Mouse (Mus musculus) hindbrain, embryonic 11.5 days (tissue): Measurements from ENCODE around the gene Cacna1b. TPM values are rescaled to one million over a fixed set of nuclear protein-coding genes. Genes with fewer than 3 reads are reported as not detected.

Source experiments
- ATAC-seq: fragments of 200-750 bp; cut with Nextera tagmentation; 2 replicates; pipeline ENCODE4 v1.8.0; 2017; ENCODE audit warnings: mild to moderate bottlenecking, moderate TSS enrichment, moderate library complexity; ENCODE audit not compliant: low FRiP score
- DNase-seq: peaks from one replicate; pipeline ENCODE4 v3.0.0-alpha.2; 2015; ENCODE audit warnings: low spot score
- H3K27ac ChIP-seq: fragments of 300-500 bp; sonication (generic); 2 replicates; pipeline ENCODE4 v1.5.1; 2014; ENCODE audit warnings: mild to moderate bottlenecking, low read depth, low read length
- H3K27me3 ChIP-seq: fragments of 300-500 bp; sonication (generic); 2 replicates; pipeline ENCODE4 v1.6.1; 2014; ENCODE audit warnings: mild to moderate bottlenecking, low read length, moderate library complexity, mixed read lengths; ENCODE audit not compliant: control insufficient read depth, insufficient read depth
- H3K36me3 ChIP-seq: fragments of 300-500 bp; sonication (generic); 2 replicates; pipeline ENCODE4 v1.6.1; 2014; ENCODE audit warnings: mild to moderate bottlenecking, low read length, moderate library complexity, mixed read lengths; ENCODE audit not compliant: control insufficient read depth, insufficient read depth
- H3K4me1 ChIP-seq: fragments of 300-500 bp; sonication (generic); replicated peaks from 2 replicates; pipeline ENCODE4 v1.6.1; 2014; ENCODE audit warnings: low read length, mixed read lengths; ENCODE audit not compliant: control insufficient read depth, insufficient read depth
- H3K4me2 ChIP-seq: fragments of 300-500 bp; sonication (generic); replicated peaks from 2 replicates; pipeline ENCODE4 v1.6.1; 2014; ENCODE audit warnings: mild to moderate bottlenecking, low read depth, low read length
- H3K4me3 ChIP-seq: fragments of 300-500 bp; sonication (generic); 2 replicates; pipeline ENCODE4 v1.5.1; 2014; ENCODE audit warnings: low read depth, low read length
- H3K9ac ChIP-seq: fragments of 300-500 bp; sonication (generic); 2 replicates; pipeline ENCODE4 v1.6.1; 2014; ENCODE audit warnings: low read depth, low read length
- H3K9me3 ChIP-seq: fragments of 300-500 bp; sonication (generic); 2 replicates; pipeline ENCODE4 v1.6.1; 2016; ENCODE audit warnings: low read length; ENCODE audit not compliant: control insufficient read depth
- WGBS: fragments of 180-500 bp; shearing (Covaris S2); extraction: QIAGEN DNeasy Blood & Tissue Kit; methylation state at CpG from one replicate; pipeline ENCODE4 v1.1.7; 2014; 5-methylcytosine and 5-hydroxymethylcytosine counted together
- polyA plus RNA-seq: library from polyadenylated mRNA; unstranded; fragments of >200 nt; fragmentation: Nextera tagmentation; extraction: Ambion mirVana; gene quantifications from 2 replicates; pipeline ENCODE4 v1.2.1, GENCODE M21; 2014

Cacna1b gene
- polyA plus RNA-seq, 1 experiment from 2014 or later = 4.8 TPM

- Histone ChIP-seq H3K36me3 (no peaks in the 10 kb centered on the region), H3K9ac (no peak overlapping the region), H3K4me3 (no peak overlapping the region), H3K27ac (no peak overlapping the region), H3K4me1 (no peaks in the 10 kb centered on the region), H3K9me3 (no peaks in the 10 kb centered on the region), H3K4me2 (no peak overlapping the region), H3K27me3 (no peaks in the 10 kb centered on the region)
- 11% methylated on average over 4 of the region's 5 CpGs for WGBS
- DNase-seq (no peak), ATAC-seq (no peak)
Observed at GRCm38 (mm10) chr2:24776831-24777230, 13.9 kb upstream of the Cacna1b start.

GRCm38 (mm10) chr2:24775951-24776587 is 13.1 kb upstream of the Cacna1b start:
- Histone ChIP-seq H3K9me3 (no peaks in the 10 kb centered on the region), H3K27me3 (no peaks in the 10 kb centered on the region), H3K4me2 (no peak overlapping the region), H3K36me3 (no peaks in the 10 kb centered on the region), H3K4me1 (no peaks in the 10 kb centered on the region), H3K9ac (no peak overlapping the region), H3K4me3 (no peak overlapping the region), H3K27ac (no peak overlapping the region)
- DNase-seq = no peak
- WGBS = 82% methylated on average over 11 of the region's 11 CpGs
- no peak for ATAC-seq

GRCm38 (mm10) chr2:24774832-24775231 is 11.9 kb upstream of the Cacna1b start:
- no peaks in the 10 kb centered on the region for H3K4me1 ChIP-seq
- H3K9ac ChIP-seq = no peak overlapping the region
- no peaks in the 10 kb centered on the region for H3K9me3 ChIP-seq
- ATAC-seq (no peak), DNase-seq (no peak)
- H3K4me3 ChIP-seq = no peak overlapping the region
- no peaks in the 10 kb centered on the region for H3K36me3 ChIP-seq
- H3K27me3 ChIP-seq = no peaks in the 10 kb centered on the region
- 69% methylated on average over 7 of the region's 7 CpGs for whole genome bisulfite sequencing
- no peak overlapping the region for H3K4me2 ChIP-seq
- no peak overlapping the region for H3K27ac ChIP-seq

- ATAC-seq = no peak
Observed at GRCm38 (mm10) chr2:24770861-24771260, 7.9 kb upstream of the Cacna1b start.

GRCm38 (mm10) chr2:24762446-24762960 is 449 bp downstream of the Cacna1b start:
- H3K36me3 ChIP-seq = no peaks in the 10 kb centered on the region
- under 1% methylated on average over 46 of the region's 52 CpGs for WGBS
- H3K9me3 ChIP-seq = no peaks in the 10 kb centered on the region
- H3K4me3 ChIP-seq = peak overlapping the region; percentile 71
- H3K27ac ChIP-seq = peak overlapping the region; percentile 60
- peaks cover 15% of the 10 kb centered on the region for H3K27me3 ChIP-seq
- peak overlapping the region; percentile 93 for H3K4me2 ChIP-seq
- H3K4me1 ChIP-seq = 0 out of 2 replicates have a peak, but pooled peaks cover 2% of the 10 kb centered on the region
- peak; percentile 57 for DNase-seq
- H3K9ac ChIP-seq = peak overlapping the region; percentile 63
- ATAC-seq = peak; percentile 79

More at GRCm38 (mm10) chr2:24770861-24771260, 7.9 kb upstream of the Cacna1b start:
- Histone ChIP-seq H3K9ac (no peak overlapping the region), H3K27ac (no peak overlapping the region), H3K36me3 (no peaks in the 10 kb centered on the region), H3K4me2 (no peak overlapping the region), H3K9me3 (no peaks in the 10 kb centered on the region), H3K27me3 (no peaks in the 10 kb centered on the region), H3K4me1 (no peaks in the 10 kb centered on the region), H3K4me3 (no peak overlapping the region)
- 85% methylated on average over 4 of the region's 4 CpGs for WGBS
- no peak for DNase-seq

GRCm38 (mm10) chr2:24761923-24762445 is 968 bp downstream of the Cacna1b start:
- under 1% methylated on average over 34 of the region's 35 CpGs for WGBS
- Histone ChIP-seq H3K9me3 (no peaks in the 10 kb centered on the region), H3K9ac (peak overlapping the region; percentile 63), H3K27ac (no peak overlapping the region), H3K4me3 (peak overlapping the region; percentile 71), H3K4me2 (peak overlapping the region; percentile 93), H3K27me3 (peaks cover 15% of the 10 kb centered on the region), H3K4me1 (0 out of 2 replicates have a peak, but pooled peaks cover 2% of the 10 kb centered on the region), H3K36me3 (no peaks in the 10 kb centered on the region)
- peak; percentile 58 for ATAC-seq
- peak; percentile 84 for DNase-seq

- 0 out of 2 replicates have a peak, but pooled peaks have one; percentile 6 for ATAC-seq
- Histone ChIP-seq H3K36me3 (no peaks in the 10 kb centered on the region), H3K4me1 (no peaks in the 10 kb centered on the region), H3K9me3 (no peaks in the 10 kb centered on the region), H3K4me2 (no peak overlapping the region), H3K4me3 (no peak overlapping the region), H3K9ac (no peak overlapping the region), H3K27ac (no peak overlapping the region), H3K27me3 (no peaks in the 10 kb centered on the region)
- WGBS = 91% methylated on average over 1 of the region's 1 CpGs
- peak; percentile 76 for DNase-seq
Observed at GRCm38 (mm10) chr2:24755276-24755675, 7.7 kb downstream of the Cacna1b start.

GRCm38 (mm10) chr2:24752599-24752998 is 10.4 kb downstream of the Cacna1b start:
- 60% methylated on average over 4 of the region's 4 CpGs for WGBS

GRCm38 (mm10) chr2:24750051-24750450 is 12.9 kb downstream of the Cacna1b start:
- no peak overlapping the region for H3K27ac ChIP-seq
- no peak overlapping the region for H3K4me2 ChIP-seq
- no peak overlapping the region for H3K4me3 ChIP-seq
- no peak overlapping the region for H3K9ac ChIP-seq
- WGBS = 73% methylated on average over 3 of the region's 3 CpGs
- no peaks in the 10 kb centered on the region for H3K36me3 ChIP-seq
- DNase-seq (no peak), ATAC-seq (no peak)
- no peaks in the 10 kb centered on the region for H3K9me3 ChIP-seq
- H3K4me1 ChIP-seq = no peaks in the 10 kb centered on the region
- no peaks in the 10 kb centered on the region for H3K27me3 ChIP-seq

More at GRCm38 (mm10) chr2:24752599-24752998, 10.4 kb downstream of the Cacna1b start:
- Histone ChIP-seq H3K36me3 (no peaks in the 10 kb centered on the region), H3K9ac (no peak overlapping the region), H3K9me3 (no peaks in the 10 kb centered on the region), H3K4me1 (no peaks in the 10 kb centered on the region), H3K4me3 (no peak overlapping the region), H3K4me2 (no peak overlapping the region), H3K27me3 (no peaks in the 10 kb centered on the region), H3K27ac (no peak overlapping the region)
- DNase-seq (no peak), ATAC-seq (no peak)
